Mouse (Mus musculus) heart, embryonic 14.5 days (tissue): ENCODE results near the gene Dusp28. TPM values are rescaled to one million over a fixed set of nuclear protein-coding genes. Genes with fewer than 3 reads are reported as not detected.
"Not testable (repeated sequence)": the region's sequence is repeated elsewhere in the genome, so short reads cannot be mapped to it uniquely, and the experiment has no call there.

Experiments
- ATAC-seq: fragments of 200-750 bp; cut with Nextera tagmentation; 2 replicates; pipeline ENCODE4 v1.8.0; 2017; ENCODE audit warnings: low read depth, moderate TSS enrichment; ENCODE audit not compliant: insufficient number of reproducible peaks, insufficient read depth, low FRiP score
- H3K27ac ChIP-seq, 2 experiments: fragments of 200-500 bp in 1 of 2; fragments of 300-500 bp in 1 of 2; sonication (generic) in 1 of 2; replicated peaks in 1 of 2; 2 replicates each; pipeline ENCODE4 v1.5.1; 2012 to 2014; ENCODE audit warnings: low read depth in 2 of 2, low read length in 2 of 2, control low read depth in 1 of 2, mild to moderate bottlenecking in 1 of 2, mixed read lengths in 1 of 2; ENCODE audit not compliant: control insufficient read depth in 1 of 2, insufficient read depth in 1 of 2
- H3K27me3 ChIP-seq: fragments of 300-500 bp; sonication (generic); 2 replicates; pipeline ENCODE4 v1.6.1; 2014; ENCODE audit warnings: mild to moderate bottlenecking, low read length, control low read depth; ENCODE audit not compliant: control insufficient read depth, insufficient read depth
- H3K36me3 ChIP-seq: fragments of 300-500 bp; sonication (generic); 2 replicates; pipeline ENCODE4 v1.6.1; 2014; ENCODE audit warnings: mild to moderate bottlenecking, control low read depth, low read length, mixed read lengths; ENCODE audit not compliant: control insufficient read depth, insufficient read depth
- H3K4me1 ChIP-seq, 2 experiments: fragments of 200-500 bp in 1 of 2; fragments of 300-500 bp in 1 of 2; sonication (generic) in 1 of 2; 2 replicates each; pipeline ENCODE4 v1.6.1; 2012 to 2014; ENCODE audit warnings: low read length in 2 of 2, control low read depth in 1 of 2, mixed read lengths in 1 of 2; ENCODE audit not compliant: control insufficient read depth in 2 of 2, insufficient read depth in 2 of 2
- H3K4me2 ChIP-seq: fragments of 300-500 bp; sonication (generic); 2 replicates; pipeline ENCODE4 v1.6.1; 2014; ENCODE audit warnings: mild to moderate bottlenecking, low read length
- H3K4me3 ChIP-seq, 2 experiments: fragments of 200-500 bp in 1 of 2; fragments of 300-500 bp in 1 of 2; sonication (generic) in 1 of 2; 2 replicates each; pipeline ENCODE4 v1.5.1; 2012 to 2014; ENCODE audit warnings: low read length in 2 of 2, mild to moderate bottlenecking in 2 of 2, control low read depth in 1 of 2, low read depth in 1 of 2, moderate library complexity in 1 of 2; ENCODE audit not compliant: control insufficient read depth in 1 of 2, insufficient read depth in 1 of 2
- H3K9ac ChIP-seq: fragments of 300-500 bp; sonication (generic); 2 replicates; pipeline ENCODE4 v1.6.1; 2014; ENCODE audit warnings: mild to moderate bottlenecking, low read length
- H3K9me3 ChIP-seq: fragments of 300-500 bp; sonication (generic); 2 replicates; pipeline ENCODE4 v1.6.1; 2016; ENCODE audit warnings: low read length, control low read depth; ENCODE audit not compliant: control insufficient read depth
- WGBS: fragments of 180-500 bp; shearing (Covaris S2); extraction: QIAGEN DNeasy Blood & Tissue Kit; methylation state at CpG from one replicate; pipeline ENCODE4 v1.1.7; 2014; 5-methylcytosine and 5-hydroxymethylcytosine counted together
- polyA plus RNA-seq: library from polyadenylated mRNA; unstranded; fragments of >200 nt; fragmentation: Nextera tagmentation; extraction: Ambion mirVana; gene quantifications from 2 replicates; pipeline ENCODE4 v1.2.1, GENCODE M21; 2014

Dusp28 gene
- polyA plus RNA-seq, 1 experiment from 2014 or later = 15.6 TPM

DNA sequence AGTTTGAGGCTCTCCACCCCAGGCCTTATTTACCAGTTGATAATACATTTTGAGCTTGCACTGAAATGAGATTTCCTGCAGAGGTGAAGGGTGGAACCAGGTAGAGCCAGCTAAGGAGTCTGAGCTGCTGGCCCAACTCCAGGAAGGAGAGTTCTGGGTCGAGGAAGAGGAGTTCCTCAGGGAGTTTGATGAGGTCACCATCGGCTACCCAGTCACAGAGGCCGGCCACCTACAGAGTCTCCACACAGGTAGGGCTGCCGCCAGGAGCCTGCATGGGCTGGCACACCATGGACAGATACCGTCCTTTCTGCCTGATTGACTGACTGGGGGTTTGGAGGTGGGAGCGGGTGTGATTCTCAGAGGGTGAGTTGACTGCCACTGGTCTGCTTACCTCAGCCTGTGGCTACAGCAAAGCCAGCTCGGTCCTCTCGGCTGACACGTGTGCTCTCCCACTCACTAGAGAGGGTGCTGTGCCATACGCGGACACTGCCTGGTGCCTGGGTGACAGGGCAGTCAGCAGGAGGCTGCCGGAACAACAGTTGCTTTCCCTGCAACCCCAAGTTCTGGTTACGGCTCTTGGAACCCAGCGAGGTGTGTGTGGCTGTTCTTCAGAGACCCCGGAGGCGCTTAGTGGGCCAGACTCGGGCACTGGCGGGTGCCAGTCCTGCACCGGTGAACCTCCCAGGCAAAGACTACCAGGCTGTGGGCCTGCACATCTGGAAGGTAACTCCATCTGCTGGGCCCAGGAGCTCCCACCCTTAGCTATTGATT lies 36.6 kb downstream of the Dusp28 start:
- no peak for ATAC-seq
- no peaks in the 10 kb centered on the region for H3K4me1 ChIP-seq
- no peaks in the 10 kb centered on the region for H3K27me3 ChIP-seq
- WGBS = 93% methylated on average over 19 of the region's 19 CpGs
- H3K4me3 ChIP-seq = no peak overlapping the region
- H3K4me2 ChIP-seq = no peak overlapping the region
- no peak overlapping the region for H3K27ac ChIP-seq
- peaks cover 96% of the 10 kb centered on the region for H3K36me3 ChIP-seq
- no peak overlapping the region for H3K9ac ChIP-seq
- no peaks in the 10 kb centered on the region for H3K9me3 ChIP-seq

DNA sequence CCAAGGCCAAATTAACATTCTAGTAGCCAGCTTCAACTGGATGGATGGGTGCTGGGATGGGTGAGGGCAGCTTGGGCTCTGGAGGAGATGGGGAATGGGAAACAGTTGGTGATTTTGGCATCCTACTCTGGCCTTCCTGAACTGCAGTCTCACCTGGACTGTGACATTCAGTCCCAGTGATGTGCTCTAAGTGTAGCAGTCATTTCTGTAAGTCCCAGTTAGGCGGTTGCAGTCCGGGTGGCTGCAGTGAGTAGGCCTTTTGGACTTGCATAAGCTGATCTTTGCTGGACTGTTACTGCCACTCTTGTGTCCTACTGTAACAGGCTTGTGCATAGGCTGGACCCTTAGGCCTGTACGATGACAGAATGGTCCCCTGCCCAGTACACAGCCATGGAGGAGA lies 41.2 kb downstream of the Dusp28 start:
- Histone ChIP-seq H3K36me3 (peaks cover 59% of the 10 kb centered on the region), H3K9ac (no peak overlapping the region), H3K27me3 (no peaks in the 10 kb centered on the region), H3K4me1 (no peaks in the 10 kb centered on the region), H3K4me3 (no peak overlapping the region), H3K9me3 (no peaks in the 10 kb centered on the region), H3K4me2 (no peak overlapping the region), H3K27ac (no peak overlapping the region)
- no peak for ATAC-seq
- 87% methylated on average over 3 of the region's 3 CpGs for WGBS

DNA sequence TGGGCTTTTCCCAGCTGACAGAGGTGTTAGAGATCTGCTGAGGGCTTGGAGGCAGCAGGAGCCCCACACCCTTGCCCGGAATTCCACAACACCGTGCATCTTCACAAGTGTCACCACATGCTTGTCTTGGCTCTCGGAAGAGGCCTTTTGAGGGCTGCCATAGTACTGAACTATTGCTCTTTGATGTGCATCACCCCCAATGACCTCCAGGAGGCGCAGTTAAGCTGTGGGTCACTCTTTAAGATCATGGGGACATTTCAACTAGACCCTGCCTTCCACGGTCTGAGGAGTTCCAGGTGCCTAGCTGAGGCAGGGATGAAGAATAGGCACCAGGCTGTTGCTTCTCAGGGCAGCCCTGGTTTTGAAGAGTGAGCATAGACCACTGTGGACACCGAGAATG lies 42.6 kb downstream of the Dusp28 start:
- Histone ChIP-seq H3K9me3 (no peaks in the 10 kb centered on the region), H3K27me3 (no peaks in the 10 kb centered on the region), H3K4me3 (no peak overlapping the region), H3K4me2 (no peak overlapping the region), H3K4me1 (no peaks in the 10 kb centered on the region), H3K27ac (no peak overlapping the region), H3K9ac (no peak overlapping the region), H3K36me3 (peaks cover 44% of the 10 kb centered on the region)
- ATAC-seq = no peak
- WGBS = 41% methylated on average over 6 of the region's 6 CpGs

GRCm38 (mm10) chr1:92950607-92951006 lies 43.8 kb downstream of the Dusp28 start, which contains the start of gene Gpr35:
TSS of gene Gpr35 (plus strand) at chr1:92950865.
- 72% methylated on average over 5 of the region's 5 CpGs for WGBS
- H3K4me1 ChIP-seq = no peaks in the 10 kb centered on the region
- no peak within 1 kb of the TSS for H3K4me2 ChIP-seq
- no peaks in the 10 kb centered on the region for H3K9me3 ChIP-seq
- H3K27ac ChIP-seq = no peak within 1 kb of the TSS
- H3K4me3 ChIP-seq = no peak within 1 kb of the TSS
- ATAC-seq = no peak
- no peaks in the 10 kb centered on the region for H3K27me3 ChIP-seq
- H3K9ac ChIP-seq = no peak within 1 kb of the TSS
- peaks cover 33% of the 10 kb centered on the region for H3K36me3 ChIP-seq

- H3K36me3 ChIP-seq = peaks cover 4% of the 10 kb centered on the region; the same call in 1 of the 2 replicates
- no peak for ATAC-seq
- H3K4me2 ChIP-seq = no peak overlapping the region
- H3K4me1 ChIP-seq = no peaks in the 10 kb centered on the region
- no peaks in the 10 kb centered on the region for H3K9me3 ChIP-seq
- no peak overlapping the region for H3K9ac ChIP-seq
- H3K27me3 ChIP-seq = no peaks in the 10 kb centered on the region
- 47% methylated on average over 2 of the region's 2 CpGs for WGBS
- H3K4me3 ChIP-seq = no peak overlapping the region
- H3K27ac ChIP-seq = no peak overlapping the region
These were observed 46.9 kb downstream of the Dusp28 start for GRCm38 (mm10) chr1:92953641-92954040.

DNA sequence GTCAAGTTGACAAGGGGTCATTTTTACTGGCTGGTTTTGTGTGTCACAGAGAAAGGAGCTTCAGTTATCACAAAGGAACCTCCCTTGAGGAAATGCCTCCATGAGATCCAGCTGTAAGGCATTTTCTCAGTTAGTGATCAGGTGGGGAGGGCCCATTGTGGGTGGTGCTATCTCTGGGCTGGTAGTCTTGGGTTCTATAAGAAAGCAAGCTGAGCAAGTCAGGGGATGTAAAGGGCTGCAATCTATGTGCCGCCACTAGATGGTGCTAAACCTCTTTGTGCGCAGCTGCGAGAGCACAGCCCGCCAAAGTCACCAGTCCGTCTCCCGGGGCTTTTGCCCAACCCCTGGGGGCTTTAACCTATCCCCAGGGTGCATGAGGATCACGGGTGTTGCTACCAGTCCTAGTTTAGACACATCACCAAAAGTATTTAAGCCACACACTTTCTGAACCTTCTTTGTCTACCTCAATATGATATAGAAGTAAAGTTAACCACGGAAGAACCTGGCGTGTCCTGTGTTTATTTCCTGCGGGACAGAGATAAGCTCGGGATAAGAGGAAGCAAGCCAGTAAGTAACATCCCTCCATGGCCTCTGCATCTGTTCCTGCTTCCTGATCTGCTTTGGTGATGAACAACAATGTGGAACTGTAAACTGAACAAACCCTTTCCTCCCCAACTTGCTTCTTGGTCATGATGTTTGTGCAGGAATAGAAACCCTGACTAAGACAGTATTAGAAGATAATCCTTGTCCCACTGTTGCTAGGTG lies 50.0 kb downstream of the Dusp28 start:
- H3K4me2 ChIP-seq = peak overlapping the region; percentile 52
- H3K9me3 ChIP-seq, ATAC-seq, H3K36me3 ChIP-seq, H3K4me3 ChIP-seq, H3K27ac ChIP-seq, H3K9ac ChIP-seq, H3K4me1 ChIP-seq, H3K27me3 ChIP-seq: not testable (repeated sequence)
- WGBS = 3% methylated on average over 11 of the region's 11 CpGs
